Mouse (Mus musculus): ENCODE measurements around the gene Kctd8.
A peak's percentile ranks its signal among the peaks of the same experiment; 100 is the strongest.
"Not testable (repeated sequence)": the region's sequence is repeated elsewhere in the genome, so short reads cannot be mapped to it uniquely, and the experiment has no call there.

Gene Kctd8

DNA sequence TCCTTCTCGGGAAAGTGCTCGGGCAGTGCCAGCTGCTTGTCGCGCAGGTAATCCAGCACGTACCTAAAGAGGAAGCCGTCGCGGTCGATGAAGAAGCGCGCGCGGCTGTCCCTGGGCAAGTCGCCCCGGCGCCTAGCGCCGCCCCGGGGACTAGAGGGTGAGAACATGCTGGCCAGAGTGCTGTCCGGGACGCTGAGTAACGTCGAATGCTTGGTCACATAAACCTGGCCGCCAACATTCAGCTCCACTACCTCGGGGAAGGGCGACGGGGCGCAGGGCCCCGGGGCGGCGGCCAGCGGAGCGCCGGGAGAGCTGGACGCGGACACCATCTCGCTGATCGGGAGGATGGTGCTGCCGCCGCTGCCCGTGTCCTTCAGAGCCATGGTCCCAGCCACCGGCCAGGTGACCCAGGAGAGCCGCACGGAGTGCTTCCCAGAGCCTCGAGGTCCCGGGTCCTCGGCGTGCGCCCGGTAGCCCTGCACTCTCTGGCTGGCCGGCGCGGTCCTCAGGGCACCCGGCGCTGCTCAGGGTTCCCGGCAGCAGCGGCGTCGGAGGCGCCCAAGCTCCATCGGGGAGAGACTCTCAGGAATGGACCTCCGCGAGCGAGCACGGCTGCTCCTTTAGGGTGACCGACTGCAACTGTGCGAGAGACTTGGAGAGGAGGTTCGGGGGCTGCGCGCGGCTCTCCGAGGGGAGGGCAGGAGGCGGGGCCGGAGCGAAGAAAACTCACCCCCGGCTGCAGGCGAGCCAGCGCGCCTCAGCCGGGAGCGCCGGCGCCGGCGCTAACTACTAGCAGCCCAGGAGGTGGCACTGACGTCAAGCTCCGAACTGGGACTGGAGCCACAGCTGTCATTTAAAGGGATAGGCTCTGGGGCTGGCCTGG, at the start of gene Kctd8:
TSS of gene Kctd8 (minus strand) at position 761 of the 883 bp plus-strand sequence.
- DNase-seq: peak; percentile 71 to 79

DNA sequence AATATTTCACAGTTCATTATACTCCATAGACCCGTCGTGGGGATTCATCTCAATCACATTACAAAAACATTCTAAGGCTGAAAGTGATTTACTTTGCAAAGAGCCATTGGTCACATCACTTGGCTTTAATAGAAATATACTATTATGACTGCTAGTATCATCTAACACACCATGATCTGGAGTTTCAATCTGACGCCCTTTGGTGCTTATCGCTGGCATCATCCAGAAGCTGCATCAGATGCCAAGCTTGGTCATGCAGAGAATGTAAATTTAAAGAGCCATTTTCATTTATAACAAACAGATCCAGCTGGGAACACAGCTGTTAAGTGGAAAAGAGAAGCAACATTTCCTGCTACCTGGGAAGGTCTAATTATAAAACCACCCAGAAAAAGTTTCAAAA, 37.6 kb upstream of the Kctd8 start:
- DNase-seq: no peak

DNA sequence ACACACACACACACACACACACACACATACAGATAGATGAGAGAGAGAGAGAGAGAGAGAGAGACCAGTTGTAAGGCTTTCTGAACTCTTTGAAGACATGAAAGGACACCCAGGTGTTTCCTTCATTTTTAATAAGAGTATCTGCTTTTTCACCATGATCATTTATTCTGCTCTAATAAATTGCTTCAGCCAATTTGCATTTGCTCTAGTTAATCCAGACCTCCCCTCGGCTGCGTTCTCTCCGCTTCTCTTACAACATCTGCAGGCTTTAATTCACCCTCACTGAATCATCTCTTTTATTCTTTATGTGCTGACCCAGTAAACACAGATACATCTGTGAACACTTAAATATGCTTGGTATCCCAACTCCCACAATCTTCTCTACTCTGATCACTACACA, 9.1 kb upstream of the Kctd8 start:
- DNase-seq: no peak

DNA sequence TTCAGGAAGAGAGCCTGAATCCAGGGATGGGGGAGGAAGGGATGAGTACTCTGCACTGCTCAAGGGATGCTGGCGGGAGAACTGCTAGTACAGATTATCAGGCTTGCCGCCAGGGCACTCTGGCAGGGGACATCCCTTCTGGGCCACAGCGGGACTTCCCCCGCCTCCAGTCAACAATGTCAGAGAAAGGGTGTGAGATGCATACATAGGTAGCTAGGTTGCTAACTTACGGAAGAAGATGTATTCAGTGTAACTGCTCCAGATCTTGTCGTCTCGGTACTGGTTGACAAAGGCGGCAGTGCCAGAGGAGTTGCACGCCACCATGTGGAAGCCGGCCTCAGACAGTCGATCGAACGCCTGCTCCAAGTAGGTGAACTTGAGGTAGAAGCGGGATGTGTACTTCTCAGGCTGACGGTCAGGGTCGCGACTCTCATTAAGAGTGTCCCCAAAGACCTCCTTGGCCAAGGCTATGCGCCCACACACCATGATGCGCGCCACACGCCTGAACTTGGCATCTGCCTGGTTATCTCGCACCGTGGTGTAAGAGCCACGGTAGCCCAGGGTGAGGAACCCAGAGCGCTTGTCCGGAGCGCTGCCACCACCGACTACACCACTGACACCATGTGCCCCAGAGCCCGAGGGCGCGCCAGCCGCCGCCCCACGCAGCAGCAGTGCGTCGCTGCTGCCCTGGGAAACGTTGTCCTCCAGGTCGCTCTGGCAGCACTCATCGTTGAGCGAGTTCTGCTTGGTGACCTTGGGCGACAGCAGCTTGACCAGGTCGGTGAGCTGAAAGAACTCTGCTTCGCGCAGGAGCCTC, 1.2 kb downstream of the Kctd8 start:
- peak; percentile 10 to 28 for DNase-seq

DNA sequence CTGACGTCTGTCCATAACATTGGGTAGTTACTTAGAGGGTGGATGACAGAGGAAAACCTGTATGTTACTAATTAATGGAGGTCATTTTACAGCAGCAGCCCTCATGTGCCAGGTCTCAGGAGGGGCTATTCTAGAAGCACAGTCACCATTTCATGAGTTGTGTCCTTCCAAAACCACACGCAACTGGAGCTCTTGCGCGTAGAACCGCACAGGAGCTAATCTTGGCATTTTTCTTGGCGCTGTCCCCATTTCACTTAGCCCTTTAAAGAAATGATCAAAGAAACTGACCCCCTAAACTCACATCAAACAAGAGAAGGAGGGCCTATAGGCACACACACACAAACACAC, 1.9 kb downstream of the Kctd8 start:
- no peak for DNase-seq

DNA sequence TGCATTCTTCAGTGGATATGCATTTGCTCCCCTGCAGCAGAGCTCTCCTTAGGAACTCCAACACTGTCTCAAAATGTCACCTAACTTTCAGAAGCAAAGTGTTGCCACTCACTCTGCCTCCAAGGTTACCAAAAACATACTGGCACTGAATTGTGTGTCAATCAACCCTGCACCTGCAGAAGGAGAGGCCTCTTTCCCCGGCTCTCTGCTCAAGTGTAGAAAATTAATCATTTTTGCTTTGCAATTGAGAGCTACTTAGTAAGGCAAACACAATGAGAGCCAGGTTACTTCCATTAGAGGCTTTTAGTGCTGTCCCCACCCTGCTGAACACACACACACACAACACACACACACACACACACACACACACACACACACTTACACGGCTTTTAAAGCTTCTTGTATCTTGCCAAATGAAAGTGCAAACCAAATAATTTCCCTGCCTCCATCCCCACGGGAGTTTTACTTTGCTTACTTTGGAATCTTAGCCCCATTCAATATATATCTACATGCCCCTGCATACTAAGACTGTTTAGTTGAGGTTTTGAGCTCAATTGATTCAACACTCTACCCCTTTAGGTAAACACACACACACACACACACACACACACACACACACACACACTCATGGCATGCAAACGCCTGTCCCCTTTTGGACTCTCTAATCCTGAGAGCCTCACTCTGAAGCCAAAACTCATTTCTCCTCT, 2.4 kb downstream of the Kctd8 start:
- DNase-seq: no peak

DNA sequence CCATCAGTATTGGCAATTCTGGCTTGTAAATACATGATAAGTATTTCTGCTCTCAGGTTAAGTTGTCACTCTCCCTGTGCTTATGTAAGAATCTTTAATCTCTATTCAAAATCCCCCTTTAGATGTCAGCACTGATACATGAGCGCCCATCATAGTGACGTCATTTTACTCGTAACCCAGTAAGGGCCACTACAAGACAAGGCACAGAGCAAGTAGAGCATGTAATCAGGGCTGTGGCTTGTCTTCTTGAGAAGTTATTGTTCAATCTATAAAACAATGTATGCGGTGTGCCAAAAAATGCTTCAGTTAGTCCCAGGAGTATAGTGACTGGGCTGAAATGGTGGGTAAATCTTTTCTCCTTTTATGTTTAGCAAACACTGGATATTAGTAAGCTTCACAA, 13.9 kb downstream of the Kctd8 start:
- DNase-seq: no peak

DNA sequence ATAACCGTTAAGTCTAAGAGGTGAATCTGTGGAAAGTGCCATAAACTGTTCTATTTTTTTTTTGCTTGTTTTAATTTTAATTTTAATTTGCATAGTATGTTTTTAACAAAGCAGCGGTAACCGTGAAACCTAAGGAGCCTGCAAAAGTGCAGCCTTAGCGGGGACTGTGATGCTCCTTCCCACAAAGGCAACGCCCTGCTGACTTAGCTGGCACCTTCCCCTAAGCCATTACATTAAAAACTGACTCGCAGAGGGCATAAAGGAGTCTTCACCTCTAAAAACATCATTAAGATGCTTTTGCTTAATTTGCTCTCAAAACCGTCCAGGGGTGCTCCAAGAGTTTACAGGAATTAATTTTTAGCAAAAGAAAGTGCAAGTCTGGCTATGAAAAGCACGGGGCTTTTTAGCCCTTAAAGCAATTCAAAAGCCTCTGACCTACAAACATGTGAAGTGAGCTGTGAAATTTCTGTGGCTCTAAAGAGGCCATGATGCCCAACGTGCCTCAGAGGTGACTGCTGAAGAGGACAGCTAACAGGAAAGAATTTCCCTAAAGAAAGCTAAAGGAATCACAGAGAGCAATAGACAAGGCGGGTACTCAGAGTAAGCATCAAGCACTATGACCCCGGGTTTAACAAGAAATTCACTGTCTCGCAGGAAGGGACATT, 16.8 kb downstream of the Kctd8 start:
- DNase-seq: no peak

DNA sequence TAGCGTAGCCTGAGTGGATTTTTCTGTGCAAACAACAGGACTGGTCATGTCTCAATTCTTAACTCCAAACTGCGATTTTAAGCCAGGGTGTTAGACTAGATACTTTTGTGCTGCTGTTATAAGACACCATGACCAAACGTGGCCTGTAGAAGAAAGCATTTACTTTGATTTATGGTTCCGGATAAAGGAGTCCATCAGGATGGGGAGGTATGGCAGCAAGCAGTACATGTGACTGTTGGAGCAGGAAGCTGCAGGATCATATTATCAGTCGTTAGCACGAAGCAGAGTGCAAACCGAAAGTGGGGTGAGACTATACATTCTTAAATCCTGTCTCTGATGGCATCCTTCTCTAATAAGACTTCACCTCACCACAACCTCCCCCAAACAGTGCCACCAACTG, 28.9 kb downstream of the Kctd8 start:
- no peak for DNase-seq

DNA sequence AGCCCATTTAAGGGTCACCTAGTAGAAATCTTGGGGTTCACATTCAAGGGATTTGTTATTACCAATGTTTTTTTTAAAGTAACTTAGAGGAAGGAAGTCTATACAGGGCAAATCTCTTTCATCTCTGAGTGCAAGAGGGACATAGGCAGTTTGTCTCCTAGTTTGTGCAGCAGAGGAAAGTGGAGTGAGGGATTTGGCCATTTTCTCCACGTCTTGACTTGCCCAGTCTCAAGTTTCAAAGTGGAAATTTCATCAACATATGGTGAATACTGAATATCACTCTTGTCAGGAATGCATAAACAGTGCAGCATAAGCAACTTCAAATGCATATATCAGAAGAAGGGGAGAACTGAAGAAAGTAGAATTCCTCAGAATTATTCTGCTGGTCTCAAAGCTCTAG, 39.8 kb downstream of the Kctd8 start:
- DNase-seq: no peak

DNA sequence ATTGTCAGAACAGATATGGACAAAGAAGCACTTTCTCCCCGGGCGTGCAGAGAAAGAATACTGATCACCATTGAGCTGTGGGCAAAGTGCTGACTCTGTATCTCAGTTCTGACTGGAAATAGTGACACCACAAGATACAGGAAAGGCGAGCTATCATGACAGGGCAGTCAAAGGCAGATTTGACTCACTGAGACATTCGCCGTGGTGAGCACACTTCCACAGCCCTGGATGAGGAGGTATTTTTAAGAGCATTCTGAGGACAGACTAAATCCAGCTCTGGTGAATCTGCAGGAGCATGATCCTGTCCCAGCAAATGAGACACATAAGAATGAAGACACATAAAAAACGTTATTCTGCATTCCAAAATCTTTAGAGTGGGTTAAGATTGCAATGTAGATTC, 49.1 kb downstream of the Kctd8 start:
- no peak for DNase-seq

DNA sequence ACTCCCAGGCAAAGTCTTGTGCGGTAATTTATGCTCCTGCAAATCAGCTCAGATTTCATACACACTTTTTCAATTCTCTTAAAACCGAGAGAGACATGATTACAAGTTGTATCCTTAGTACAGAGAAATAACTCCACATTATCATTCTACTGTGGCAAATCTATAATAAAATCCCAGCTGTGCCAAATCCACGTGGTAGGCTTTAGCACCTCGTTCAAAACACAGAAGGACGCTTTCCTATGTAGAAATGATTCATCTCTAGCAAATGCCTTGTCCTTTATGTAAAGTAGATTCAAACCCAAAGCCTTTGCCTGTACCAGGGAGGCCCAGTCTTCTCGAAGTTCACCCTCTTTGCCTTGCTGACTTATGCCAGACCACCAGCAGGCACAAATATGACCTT, 57.1 kb downstream of the Kctd8 start:
- DNase-seq: no peak

DNA sequence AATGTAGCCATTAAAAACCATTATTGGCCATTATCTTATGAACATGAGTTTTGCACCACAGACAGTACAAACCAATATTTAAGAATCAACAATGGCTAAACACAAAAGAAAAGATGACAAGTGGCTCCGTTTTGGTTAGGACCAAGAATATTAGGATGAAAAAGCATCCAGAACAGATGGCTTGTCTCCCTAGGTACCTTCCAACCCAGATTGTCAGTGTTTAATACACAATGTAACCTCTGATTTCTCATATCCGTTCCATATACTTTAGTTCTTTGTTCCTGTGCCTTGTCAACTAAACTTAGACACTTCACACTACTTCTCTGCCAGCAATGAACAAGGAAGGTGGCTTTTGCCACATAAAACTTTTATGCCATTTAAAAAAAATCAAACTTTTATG, 89.1 kb downstream of the Kctd8 start:
- DNase-seq: no peak

DNA sequence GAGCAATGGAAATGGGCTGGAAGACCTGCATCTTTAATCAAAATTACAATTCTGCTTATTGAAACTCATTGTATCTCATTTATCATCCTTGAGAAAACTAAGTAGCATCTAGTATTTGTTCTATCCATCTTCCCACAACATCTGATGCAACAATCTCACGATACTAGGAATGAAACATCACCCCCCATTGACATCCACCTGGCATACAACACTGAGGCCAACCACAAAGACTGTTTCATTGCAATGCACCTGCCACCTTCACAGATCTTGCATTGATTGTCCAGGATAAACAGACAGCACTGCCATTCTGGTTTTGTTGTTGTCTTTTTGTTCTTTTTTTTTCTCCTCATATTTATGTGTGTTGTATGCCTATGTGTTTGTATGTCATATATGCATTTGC, 99.5 kb downstream of the Kctd8 start:
- no peak for DNase-seq

DNA sequence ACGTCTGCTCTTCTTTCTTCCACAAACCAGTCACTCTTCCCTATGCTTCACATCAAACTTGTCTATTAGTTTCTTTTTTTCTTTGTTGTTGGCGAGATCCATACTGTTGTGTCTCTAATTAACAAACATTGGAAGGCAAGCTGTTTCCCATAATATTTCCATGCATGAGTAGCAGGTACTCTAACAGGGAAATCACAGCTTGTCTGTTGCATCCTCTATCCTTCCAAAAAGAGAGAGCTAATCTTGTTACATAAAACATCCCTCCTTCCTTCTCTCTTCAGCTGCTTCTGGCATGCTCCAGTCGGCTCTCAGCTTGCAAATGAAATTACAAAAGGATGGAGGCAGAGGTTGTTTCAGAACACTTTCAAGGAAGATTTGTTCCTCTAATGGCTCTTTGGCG, 107.9 kb downstream of the Kctd8 start:
- DNase-seq: no peak

DNA sequence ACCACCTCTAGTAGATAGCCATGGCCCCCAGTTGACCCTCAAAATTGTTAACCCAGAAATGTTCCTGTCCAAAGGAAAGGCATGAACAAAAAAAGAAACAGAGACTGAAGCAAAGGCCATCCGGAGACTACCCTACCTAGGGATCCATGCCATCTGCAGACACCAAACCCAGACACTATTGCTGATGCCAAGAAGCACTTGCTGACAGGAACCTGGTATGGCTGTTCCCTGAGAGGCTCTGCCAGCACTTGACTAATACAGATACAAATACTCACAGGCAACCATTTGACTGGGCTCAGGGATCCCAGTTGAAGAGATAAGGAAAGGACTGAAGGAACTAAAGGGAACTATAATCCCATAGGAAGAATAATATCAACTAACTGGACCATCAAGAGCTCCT, 109.8 kb downstream of the Kctd8 start:
- DNase-seq: not testable (repeated sequence)

DNA sequence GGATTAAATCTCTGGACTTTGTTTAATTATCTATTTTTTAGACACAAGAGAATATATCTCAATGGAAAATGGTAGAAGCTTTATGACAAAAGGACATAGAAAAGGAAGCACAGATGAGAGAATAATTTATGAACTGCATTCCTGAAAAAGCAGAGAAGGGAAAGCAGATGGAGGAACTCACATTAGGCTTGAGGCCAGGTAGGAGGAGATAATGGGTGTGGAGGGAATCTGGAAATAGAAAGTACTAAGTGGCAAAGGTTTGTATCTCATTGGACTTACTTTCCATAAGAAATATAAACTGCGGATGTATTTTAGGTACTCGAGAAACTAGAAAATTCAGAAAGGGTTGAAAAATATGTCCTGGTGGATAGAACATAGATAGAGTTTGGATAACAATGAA, 114.3 kb downstream of the Kctd8 start:
- DNase-seq: no peak

DNA sequence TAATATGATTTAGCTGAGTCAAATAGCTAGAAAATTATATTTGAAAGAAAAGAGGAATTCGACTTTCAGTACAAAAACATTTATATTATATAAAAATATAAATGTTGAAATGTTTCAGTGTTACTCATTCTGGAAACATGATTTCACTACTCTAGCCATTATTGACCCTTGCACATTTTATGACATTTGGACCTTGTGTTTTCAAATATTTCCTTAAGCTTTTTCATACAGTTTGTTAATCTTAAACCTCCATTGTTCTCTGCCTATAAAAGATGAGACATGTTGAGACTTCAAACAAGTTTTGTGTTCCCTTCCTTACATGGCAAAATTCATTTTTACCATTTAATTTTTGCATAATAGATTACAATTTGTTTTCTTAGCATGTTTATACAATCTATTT, 118.9 kb downstream of the Kctd8 start:
- no peak for DNase-seq

DNA sequence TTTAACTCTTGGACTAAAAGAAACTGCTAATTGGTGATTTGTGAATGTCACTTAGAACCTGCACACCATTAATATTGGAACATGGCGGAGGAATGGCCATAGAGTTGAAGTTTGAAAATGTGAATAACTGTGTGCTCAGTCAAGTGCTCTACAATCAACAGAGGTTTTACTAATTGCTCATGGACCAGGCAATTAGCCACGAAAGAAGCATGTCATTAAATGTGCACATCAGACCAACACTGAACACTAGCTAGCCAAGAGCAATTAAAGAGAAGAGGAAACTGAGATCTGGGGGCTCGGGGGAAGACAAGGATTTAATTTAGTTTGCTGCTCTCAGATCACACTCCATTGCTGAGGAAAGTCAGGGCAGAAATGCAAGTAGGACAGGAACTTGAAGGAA, 126.3 kb downstream of the Kctd8 start:
- DNase-seq: no peak

DNA sequence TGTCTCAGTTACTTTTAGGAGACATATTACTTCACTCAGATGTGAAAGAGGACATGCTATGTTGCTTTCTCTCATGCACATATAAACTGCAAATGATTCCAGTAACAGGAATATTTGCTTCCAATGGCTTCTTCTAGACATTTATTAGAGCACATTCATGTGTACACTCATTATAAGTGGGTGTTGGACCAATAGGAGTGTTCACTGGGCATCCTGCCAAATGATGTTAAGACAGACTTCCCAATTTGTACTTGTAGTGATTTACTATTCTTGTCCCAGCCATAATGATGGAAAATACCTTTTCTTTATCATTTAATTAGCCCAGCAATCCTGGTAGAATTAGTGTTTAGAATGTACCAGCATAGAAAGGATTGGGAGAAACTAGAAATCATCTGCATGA, 132.1 kb downstream of the Kctd8 start:
- DNase-seq: no peak

DNA sequence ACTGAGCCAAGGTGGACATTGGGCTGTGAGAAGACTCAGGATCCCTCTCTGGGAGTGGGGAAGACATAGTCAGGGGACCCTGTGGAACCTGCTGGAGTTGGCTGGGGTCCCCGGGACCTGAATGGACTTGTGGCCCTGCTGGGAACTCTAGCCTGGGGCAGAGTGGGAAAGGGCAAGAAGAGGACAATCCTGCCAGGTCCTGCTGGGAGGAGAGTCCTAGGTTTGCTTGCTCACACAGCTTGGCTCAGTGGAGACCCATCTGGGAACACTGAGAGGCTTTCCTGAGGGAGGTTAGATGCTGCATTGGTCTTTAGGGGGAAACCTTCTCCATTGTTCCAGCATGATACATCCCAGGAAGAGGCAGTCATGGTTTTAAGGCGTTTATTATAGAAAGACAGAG, 133.8 kb downstream of the Kctd8 start:
- no peak for DNase-seq

DNA sequence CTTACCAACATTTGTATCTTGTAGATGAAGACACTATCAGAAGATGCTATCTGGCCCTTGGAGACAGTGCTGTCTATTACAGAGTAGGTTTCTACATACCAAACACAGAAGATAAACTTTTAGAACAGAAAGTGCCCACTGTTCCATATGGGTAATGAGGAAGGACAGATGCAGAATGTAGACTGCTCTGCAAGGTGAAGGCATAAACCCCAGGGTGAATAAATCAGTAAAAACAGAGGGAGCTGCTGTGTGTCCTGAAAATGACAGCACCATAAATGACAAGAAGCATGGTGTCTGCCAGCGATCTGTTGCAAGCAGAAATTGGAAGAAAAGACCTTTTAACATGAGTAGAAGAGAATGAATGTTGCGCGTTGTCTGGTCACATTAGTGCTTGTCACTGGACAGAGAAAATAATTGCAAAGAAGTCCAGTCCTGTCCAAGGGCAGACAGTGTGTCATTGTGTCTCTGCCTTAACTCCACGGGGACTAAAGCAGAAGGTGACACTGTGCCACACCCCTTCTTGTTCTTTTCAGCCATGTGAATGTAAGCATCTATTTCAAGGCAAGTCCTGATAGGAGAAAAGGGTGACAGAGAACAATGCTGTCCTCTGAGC, 181.5 kb downstream of the Kctd8 start:
- DNase-seq: no peak

DNA sequence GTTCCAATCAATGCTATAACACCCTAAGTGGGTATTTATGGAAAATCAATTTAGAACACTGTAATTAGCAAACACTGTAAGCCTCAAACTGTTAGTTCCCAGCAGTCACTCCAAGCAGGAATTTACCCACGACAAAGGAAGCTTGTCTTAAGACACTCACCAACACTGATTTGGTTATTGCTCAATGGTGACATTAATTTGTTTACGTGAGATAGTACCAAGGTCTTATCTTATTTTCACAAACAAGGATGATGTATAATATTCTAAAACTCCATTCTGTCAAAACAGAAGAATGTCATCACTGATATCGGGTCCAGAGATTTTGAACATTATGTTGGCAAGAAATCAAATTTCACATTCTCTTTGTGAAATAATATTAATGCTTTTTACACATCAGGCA, 185.0 kb downstream of the Kctd8 start:
- no peak for DNase-seq

Measured in kidney, postnatal 4 days (tissue).